Mouse (Mus musculus) intestine, embryonic 14.5 days (tissue): Measurements from ENCODE around the gene Gm26620. TPM values are rescaled to one million over a fixed set of nuclear protein-coding genes. Genes with fewer than 3 reads are reported as not detected.

ENCODE experiments used
- ATAC-seq: fragments of 200-750 bp; cut with Nextera tagmentation; replicated peaks from 2 replicates; pipeline ENCODE4 v1.8.0; 2017; ENCODE audit warnings: low read depth, moderate number of reproducible peaks, moderate TSS enrichment, moderate library complexity; ENCODE audit not compliant: low FRiP score, low TSS enrichment
- DNase-seq: peaks from one replicate; pipeline ENCODE4 v3.0.0-alpha.2; 2018; ENCODE audit warnings: low spot score
- H3K27ac ChIP-seq: fragments of 300-500 bp; sonication (generic); 2 replicates; pipeline ENCODE4 v1.5.1; 2014; ENCODE audit warnings: low read depth, mild to moderate bottlenecking, control low read depth
- H3K27me3 ChIP-seq: fragments of 300-500 bp; sonication (generic); replicated peaks from 2 replicates; pipeline ENCODE4 v1.6.1; 2014; ENCODE audit warnings: low read length, control low read depth; ENCODE audit not compliant: control insufficient read depth, insufficient read depth
- H3K36me3 ChIP-seq: fragments of 300-500 bp; sonication (generic); 2 replicates; pipeline ENCODE4 v1.6.1; 2014; ENCODE audit warnings: low read length, control low read depth; ENCODE audit not compliant: control insufficient read depth, insufficient read depth
- H3K4me1 ChIP-seq: fragments of 300-500 bp; sonication (generic); replicated peaks from 2 replicates; pipeline ENCODE4 v1.6.1; 2014; ENCODE audit warnings: low read length, control low read depth, mixed read lengths; ENCODE audit not compliant: control insufficient read depth, insufficient read depth
- H3K4me2 ChIP-seq: fragments of 300-500 bp; sonication (generic); 2 replicates; pipeline ENCODE4 v1.6.1; 2014; ENCODE audit warnings: low read length
- H3K4me3 ChIP-seq: fragments of 300-500 bp; sonication (generic); 2 replicates; pipeline ENCODE4 v1.5.1; 2014; ENCODE audit warnings: low read depth, low read length, control low read depth, mixed read lengths
- H3K9ac ChIP-seq: fragments of 300-500 bp; sonication (generic); 2 replicates; pipeline ENCODE4 v1.6.1; 2014; ENCODE audit warnings: mild to moderate bottlenecking, low read length
- H3K9me3 ChIP-seq: fragments of 300-500 bp; sonication (generic); 2 replicates; pipeline ENCODE4 v1.6.1; 2016; ENCODE audit warnings: low read length, control low read depth; ENCODE audit not compliant: control insufficient read depth
- WGBS: fragments of 180-500 bp; shearing (Covaris S2); extraction: QIAGEN DNeasy Blood & Tissue Kit; methylation state at CpG from one replicate; pipeline ENCODE4 v1.1.7; 2014; 5-methylcytosine and 5-hydroxymethylcytosine counted together
- polyA plus RNA-seq: library from polyadenylated mRNA; unstranded; fragments of >200 nt; fragmentation: Nextera tagmentation; extraction: Ambion mirVana; gene quantifications from 2 replicates; pipeline ENCODE4 v1.2.1, GENCODE M21; 2014

Gm26620 gene
- polyA plus RNA-seq, 1 experiment from 2014 or later = 1.1 TPM

DNA sequence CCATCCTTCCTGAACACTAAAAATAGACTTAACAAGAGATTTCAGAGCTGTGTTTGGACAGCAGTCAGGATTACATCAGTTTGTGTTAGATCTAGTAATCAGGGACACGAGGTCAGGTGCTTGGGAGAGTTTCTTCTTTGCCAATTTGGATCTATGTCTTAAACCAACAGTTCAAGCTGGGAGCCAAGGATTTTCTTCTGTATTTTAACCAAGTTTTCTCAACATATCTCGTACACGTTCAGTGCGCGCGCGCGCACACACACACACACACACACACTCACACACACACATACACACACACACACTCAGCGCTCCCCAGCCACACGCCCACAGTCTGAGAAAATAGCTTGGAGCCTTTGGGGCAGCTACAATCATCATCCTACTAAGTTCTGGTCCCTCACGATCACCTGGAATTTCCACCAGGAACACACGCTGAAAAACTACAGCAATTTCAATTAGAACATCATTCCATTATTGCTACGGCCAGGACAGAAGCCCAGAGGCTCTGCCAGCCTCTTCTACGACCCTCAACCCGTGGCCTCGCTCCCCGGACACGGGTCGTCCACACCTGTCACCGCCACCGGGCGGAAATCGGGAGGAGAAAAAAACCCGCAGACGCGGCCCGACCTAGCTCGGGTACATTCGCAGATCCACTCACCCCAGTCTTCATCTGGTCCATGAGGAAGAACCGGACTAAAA, 17.7 kb upstream of the Gm26620 start:
- Histone ChIP-seq H3K9me3 (no peaks in the 10 kb centered on the region), H3K4me2 (peak overlapping the region; percentile 64), H3K27me3 (no peaks in the 10 kb centered on the region), H3K4me3 (peak overlapping the region; percentile 96), H3K9ac (peak overlapping the region; percentile 82), H3K36me3 (peaks cover 5% of the 10 kb centered on the region; the same call in 1 of the 2 replicates), H3K4me1 (peaks cover 16% of the 10 kb centered on the region), H3K27ac (peak overlapping the region; percentile 54; the same call in 1 of the 2 replicates)
- whole genome bisulfite sequencing = 2% methylated on average over 30 of the region's 30 CpGs
- ATAC-seq (peak; percentile 51), DNase-seq (no peak)

DNA sequence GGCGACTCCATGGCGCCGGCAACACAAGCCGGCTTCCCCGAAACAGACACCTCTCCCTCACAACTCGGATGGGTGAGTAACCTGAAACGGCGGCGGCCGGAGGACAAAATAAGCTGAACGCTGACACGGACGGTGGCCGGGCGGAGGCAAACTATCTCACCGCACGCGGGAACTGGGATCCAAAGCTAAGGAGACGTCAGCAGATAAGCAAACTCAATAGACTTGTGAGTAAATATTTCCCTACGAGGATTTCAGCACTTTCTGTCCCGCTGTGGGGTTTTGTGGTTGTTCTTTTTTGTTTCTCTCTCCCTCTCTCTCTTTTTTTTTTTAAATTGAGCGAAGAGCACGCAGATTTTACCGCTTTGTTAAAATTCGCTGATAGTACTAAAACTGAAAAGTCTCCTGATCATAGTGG, 17.2 kb upstream of the Gm26620 start, which contains the start of gene Atf6:
Gene Atf6 (minus strand): TSS at position 81 of the 415 bp plus-strand sequence.
- peaks cover 16% of the 10 kb centered on the region for H3K4me1 ChIP-seq
- H3K9ac ChIP-seq = peak within 1 kb of the TSS; percentile 82
- WGBS = under 1% methylated on average over 25 of the region's 25 CpGs
- peak within 1 kb of the TSS; percentile 96 for H3K4me3 ChIP-seq
- H3K27me3 ChIP-seq = no peaks in the 10 kb centered on the region
- ATAC-seq (peak; percentile 75), DNase-seq (peak; percentile 100)
- peak within 1 kb of the TSS; percentile 64 for H3K4me2 ChIP-seq
- H3K27ac ChIP-seq = peak within 1 kb of the TSS; percentile 54; the same call in 1 of the 2 replicates
- peaks cover 10% of the 10 kb centered on the region; the same call in 1 of the 2 replicates for H3K36me3 ChIP-seq
- H3K9me3 ChIP-seq = no peaks in the 10 kb centered on the region

DNA sequence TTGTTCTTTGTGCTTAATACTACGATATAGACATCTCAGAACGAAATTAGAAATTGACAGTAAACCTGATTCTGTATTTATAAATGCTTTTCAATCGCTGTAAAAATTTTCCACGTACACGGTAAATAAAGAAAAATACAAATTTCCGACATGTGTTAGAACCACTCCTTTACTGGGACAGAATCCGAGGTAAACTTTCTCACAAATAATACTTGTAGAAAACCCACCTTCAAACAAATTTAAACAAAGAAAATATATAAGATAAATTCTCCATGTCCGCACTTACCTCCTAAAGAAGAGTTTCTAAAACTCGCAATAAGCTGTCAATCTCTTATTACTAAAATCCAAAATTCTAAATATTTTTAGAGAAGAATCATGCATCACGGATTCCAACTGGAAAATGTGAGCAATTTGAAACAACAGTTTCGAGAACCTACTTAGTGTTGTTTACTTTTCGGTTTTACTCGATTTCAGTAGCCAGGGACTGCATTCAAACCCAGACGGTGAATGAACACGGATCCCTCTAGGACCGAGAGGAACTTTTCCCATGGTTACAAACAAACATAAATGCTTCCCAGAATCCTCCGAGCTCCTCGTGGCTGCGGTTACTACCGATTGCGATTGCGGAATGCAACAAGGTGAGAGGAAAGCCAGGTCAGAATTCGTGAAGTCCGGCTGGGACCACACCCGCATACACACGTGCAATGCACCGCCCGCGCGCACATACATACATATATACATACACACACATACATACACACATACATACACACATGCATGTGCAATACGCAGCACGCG, 16.6 kb upstream of the Gm26620 start:
- Histone ChIP-seq H3K4me2 (peak overlapping the region; percentile 64), H3K9ac (peak overlapping the region; percentile 82), H3K4me1 (peaks cover 13% of the 10 kb centered on the region), H3K27me3 (no peaks in the 10 kb centered on the region), H3K36me3 (peaks cover 13% of the 10 kb centered on the region), H3K4me3 (peak overlapping the region; percentile 96), H3K9me3 (no peaks in the 10 kb centered on the region), H3K27ac (peak overlapping the region; percentile 54; the same call in 1 of the 2 replicates)
- ATAC-seq (peak; percentile 72), DNase-seq (peak; percentile 86)
- WGBS = 1% methylated on average over 33 of the region's 33 CpGs

DNA sequence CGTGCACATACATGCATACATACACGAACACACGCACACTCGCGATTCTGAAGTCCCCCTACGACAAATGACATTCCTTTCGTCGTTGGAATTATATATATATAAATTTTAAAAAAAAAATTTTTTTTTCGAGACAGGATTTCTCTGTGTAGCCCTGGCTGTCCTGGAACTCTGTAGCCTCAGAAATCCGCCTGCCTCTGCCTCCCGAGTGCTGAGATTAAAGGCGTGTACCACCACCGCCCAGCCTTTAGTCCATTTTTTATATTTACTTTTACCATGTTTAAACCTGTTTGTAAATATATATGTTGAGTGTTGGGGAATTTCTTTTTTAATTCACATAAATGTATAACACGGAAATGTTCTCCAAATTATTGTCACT, 16.0 kb upstream of the Gm26620 start:
- DNase-seq = no peak
- peak overlapping the region; percentile 96 for H3K4me3 ChIP-seq
- H3K27ac ChIP-seq = no peak overlapping the region
- peak overlapping the region; percentile 82 for H3K9ac ChIP-seq
- no peaks in the 10 kb centered on the region for H3K27me3 ChIP-seq
- H3K4me1 ChIP-seq = peaks cover 13% of the 10 kb centered on the region
- 15% methylated on average over 14 of the region's 14 CpGs for WGBS
- peak overlapping the region; percentile 64 for H3K4me2 ChIP-seq
- ATAC-seq = no peak
- H3K9me3 ChIP-seq = no peaks in the 10 kb centered on the region
- H3K36me3 ChIP-seq = peaks cover 19% of the 10 kb centered on the region

DNA sequence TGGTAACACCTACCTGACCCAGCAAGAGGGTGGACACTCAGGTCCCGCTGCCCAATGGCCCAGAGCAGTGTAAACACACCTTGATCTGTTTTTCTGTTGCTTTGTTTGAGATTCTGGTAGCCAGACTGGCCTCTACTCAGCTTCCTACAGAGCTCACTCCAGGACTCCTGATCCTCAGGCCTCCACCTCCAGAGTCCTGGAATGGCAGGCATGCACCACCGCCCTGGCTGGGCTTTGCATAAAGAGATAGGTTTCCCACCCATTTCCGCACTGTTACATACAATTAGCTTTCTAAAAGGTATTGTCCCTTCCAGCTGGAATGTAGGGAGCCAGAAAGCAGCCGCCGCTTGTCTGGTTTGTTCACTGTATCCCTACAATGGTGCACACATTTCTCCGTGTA, 13.5 kb upstream of the Gm26620 start:
- no peaks in the 10 kb centered on the region for H3K9me3 ChIP-seq
- no peak for DNase-seq

DNA sequence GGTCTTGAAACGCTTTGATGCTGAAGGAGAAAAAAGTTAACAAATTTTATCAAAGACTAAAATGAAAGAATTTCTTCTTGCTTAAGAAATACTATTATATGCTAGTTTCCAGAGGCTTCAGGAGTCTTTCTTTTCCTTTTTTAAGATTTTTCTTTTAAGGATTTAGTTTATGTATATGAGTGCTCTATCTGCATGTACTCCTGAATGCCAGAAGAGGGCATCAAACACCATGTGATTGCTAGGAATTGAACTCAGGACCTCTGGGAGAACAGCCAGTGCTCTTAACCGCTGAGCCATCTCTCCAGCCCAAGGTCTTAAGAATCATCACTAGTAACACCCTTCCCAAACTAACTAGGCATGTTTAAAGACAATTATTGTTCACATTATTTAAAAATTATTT, 12.9 kb upstream of the Gm26620 start:
- Histone ChIP-seq H3K4me2 (no peak overlapping the region), H3K36me3 (peaks cover 49% of the 10 kb centered on the region), H3K9ac (no peak overlapping the region), H3K27me3 (no peaks in the 10 kb centered on the region), H3K4me1 (peaks cover 4% of the 10 kb centered on the region), H3K27ac (no peak overlapping the region), H3K9me3 (no peaks in the 10 kb centered on the region), H3K4me3 (no peak overlapping the region)
- WGBS = 99% methylated on average over 2 of the region's 2 CpGs
- no peak for DNase-seq
- no peak for ATAC-seq

More for the DNA sequence above, 13.5 kb upstream of the Gm26620 start:
- Histone ChIP-seq H3K9ac (no peak overlapping the region), H3K36me3 (peaks cover 43% of the 10 kb centered on the region), H3K27ac (no peak overlapping the region), H3K4me3 (no peak overlapping the region), H3K4me2 (no peak overlapping the region), H3K4me1 (peaks cover 9% of the 10 kb centered on the region), H3K27me3 (no peaks in the 10 kb centered on the region)
- no peak for ATAC-seq
- 88% methylated on average over 6 of the region's 6 CpGs for WGBS

DNA sequence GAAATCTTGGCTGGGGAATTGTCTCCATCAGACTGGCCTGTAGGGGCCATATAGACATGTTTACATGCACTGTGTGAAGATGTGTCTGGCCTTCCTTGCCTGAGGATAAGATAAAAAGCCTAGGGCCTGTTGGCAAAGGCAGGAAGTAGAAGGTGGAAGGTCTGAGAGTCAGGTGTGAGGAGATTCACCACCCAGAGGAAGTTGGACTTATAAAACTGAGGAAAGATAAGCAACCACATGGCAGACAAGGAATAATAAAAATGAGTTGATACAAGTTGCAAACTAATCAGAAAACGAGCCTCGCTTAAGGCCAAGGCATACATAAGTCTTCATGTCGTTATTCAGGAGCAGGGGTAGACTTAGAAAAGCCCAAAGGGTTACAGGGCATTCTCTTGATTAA, 9.2 kb upstream of the Gm26620 start:
- Histone ChIP-seq H3K4me2 (no peak overlapping the region), H3K27me3 (no peaks in the 10 kb centered on the region), H3K4me1 (no peaks in the 10 kb centered on the region), H3K9ac (no peak overlapping the region), H3K36me3 (peaks cover 81% of the 10 kb centered on the region), H3K27ac (no peak overlapping the region), H3K9me3 (no peaks in the 10 kb centered on the region), H3K4me3 (no peak overlapping the region)
- DNase-seq = no peak
- ATAC-seq = no peak
- WGBS = 73% methylated on average over 3 of the region's 3 CpGs

DNA sequence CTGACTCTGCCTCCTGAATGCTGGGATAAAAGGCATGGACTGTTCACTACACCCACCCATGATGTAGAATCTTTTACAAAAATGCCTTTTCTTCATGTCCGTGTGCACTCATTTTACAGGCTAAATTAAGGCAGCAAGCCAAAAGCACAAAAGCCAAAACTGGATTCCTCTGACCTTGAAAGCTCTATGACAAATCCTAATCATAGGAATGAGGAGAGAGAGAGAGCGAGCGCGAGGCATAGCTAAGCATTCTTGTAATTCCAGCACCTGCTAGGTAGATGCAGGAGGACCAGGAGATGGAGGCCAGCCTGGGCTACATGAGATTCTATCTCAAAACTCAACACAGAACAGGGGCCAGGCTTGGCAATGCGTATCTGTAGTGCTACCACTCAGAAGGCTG, 8.0 kb upstream of the Gm26620 start:
- no peak overlapping the region for H3K27ac ChIP-seq
- ATAC-seq = no peak
- H3K4me2 ChIP-seq = no peak overlapping the region
- DNase-seq = no peak
- no peaks in the 10 kb centered on the region for H3K9me3 ChIP-seq
- H3K4me3 ChIP-seq = no peak overlapping the region
- 90% methylated on average over 5 of the region's 5 CpGs for WGBS
- no peaks in the 10 kb centered on the region for H3K4me1 ChIP-seq
- H3K36me3 ChIP-seq = peaks cover 85% of the 10 kb centered on the region
- H3K27me3 ChIP-seq = no peaks in the 10 kb centered on the region
- H3K9ac ChIP-seq = no peak overlapping the region
